Mouse (Mus musculus): Measurements from ENCODE around the gene Htra3.

- TF ChIP-seq POLR2A (IDR thresholded peaks at IDR 0.05; ENCODE audit: borderline replicate concordance, control insufficient read depth, low read depth, low read length) (no peak), CTCF (IDR thresholded peaks at IDR 0.05; ENCODE audit: control insufficient read depth, insufficient read depth, low read length) (no peak)
Measured at GRCm38 (mm10) chr5:35717455-35717854, 37.9 kb upstream of the Htra3 start.
